Mouse (Mus musculus) thymus, adult 2 months (tissue): ENCODE data around the gene Msantd3. TPM values are rescaled to one million over a fixed set of nuclear protein-coding genes. Genes with fewer than 3 reads are reported as not detected.

Source experiments
- DNase-seq: peaks from one replicate; pipeline ENCODE4 v3.0.0; 2021
- H3K27ac ChIP-seq: fragments of 200-500 bp; 2 replicates; pipeline ENCODE4 v1.5.1; 2012; ENCODE audit warnings: low read length, control low read depth; ENCODE audit not compliant: control insufficient read depth, insufficient read depth
- H3K27me3 ChIP-seq: fragments of 200-500 bp; 2 replicates; pipeline ENCODE4 v1.6.1; 2012; ENCODE audit warnings: mild to moderate bottlenecking, low read length, moderate library complexity, mixed read lengths; ENCODE audit not compliant: control insufficient read depth, insufficient read depth
- H3K36me3 ChIP-seq: fragments of 200-500 bp; 2 replicates; pipeline ENCODE4 v1.6.1; 2012; ENCODE audit warnings: mild to moderate bottlenecking, low read length, moderate library complexity; ENCODE audit not compliant: control insufficient read depth, insufficient read depth
- H3K4me1 ChIP-seq: fragments of 200-500 bp; replicated peaks from 2 replicates; pipeline ENCODE4 v1.6.1; 2012; ENCODE audit warnings: low read length; ENCODE audit not compliant: control insufficient read depth, insufficient read depth
- H3K4me3 ChIP-seq: fragments of 200-500 bp; 2 replicates; pipeline ENCODE4 v1.5.1; 2012; ENCODE audit warnings: mild to moderate bottlenecking, low read length, control low read depth, moderate library complexity; ENCODE audit not compliant: control insufficient read depth, insufficient read depth
- CTCF ChIP-seq: fragments of 200-500 bp; IDR thresholded peaks from 2 replicates; pipeline ENCODE4 v1.5.1; 2012; ENCODE audit warnings: mild to moderate bottlenecking, control low read depth, low read length, moderate library complexity, borderline replicate concordance; ENCODE audit not compliant: control insufficient read depth, poor library complexity, insufficient read depth; ENCODE audit errors: extremely low read depth
- POLR2A ChIP-seq: fragments of 200-500 bp; IDR thresholded peaks from 2 replicates; pipeline ENCODE4 v1.6.1; 2012; ENCODE audit warnings: mild to moderate bottlenecking, low read length, control low read depth, moderate library complexity; ENCODE audit not compliant: control insufficient read depth, poor library complexity, insufficient read depth; ENCODE audit errors: extremely low read depth
- WGBS: fragments of 180-500 bp; shearing (Covaris S2); methylation state at CpG from one replicate; pipeline ENCODE4 v1.1.7; 2018; 5-methylcytosine and 5-hydroxymethylcytosine counted together
- polyA plus RNA-seq: library from polyadenylated mRNA; depleted of rRNA; stranded (reverse); fragments of >200 nt; gene quantifications from 2 replicates; pipeline ENCODE4 v1.2.3, GENCODE M21; 2012

Msantd3 gene
- polyA plus RNA-seq, 1 experiment = 1.2 TPM

- Histone ChIP-seq H3K27ac (no peak overlapping the region), H3K4me1 (no peaks in the 10 kb centered on the region), H3K36me3 (no peaks in the 10 kb centered on the region), H3K4me3 (no peak overlapping the region), H3K27me3 (no peaks in the 10 kb centered on the region)
- DNase-seq = no peak
- WGBS = 98% methylated on average over 1 of the region's 1 CpGs
- TF ChIP-seq POLR2A (no peak), CTCF (no peak)
These were observed 38.1 kb downstream of the Msantd3 start for GRCm38 (mm10) chr4:48577831-48578230.

- 80% methylated on average over 4 of the region's 4 CpGs for WGBS
These were observed 38.7 kb downstream of the Msantd3 start for GRCm38 (mm10) chr4:48578399-48578798.

GRCm38 (mm10) chr4:48579475-48580110 lies 39.9 kb downstream of the Msantd3 start:
- no peak for DNase-seq
- H3K27ac ChIP-seq = no peak overlapping the region
- no peak for TF ChIP-seq POLR2A
- TF ChIP-seq CTCF = no peak
- H3K27me3 ChIP-seq = no peaks in the 10 kb centered on the region
- no peak overlapping the region for H3K4me3 ChIP-seq
- H3K4me1 ChIP-seq = no peaks in the 10 kb centered on the region
- H3K36me3 ChIP-seq = no peaks in the 10 kb centered on the region
- 84% methylated on average over 6 of the region's 6 CpGs for WGBS

More at GRCm38 (mm10) chr4:48578399-48578798, 38.7 kb downstream of the Msantd3 start:
- no peak for TF ChIP-seq CTCF
- TF ChIP-seq POLR2A = no peak
- no peak overlapping the region for H3K4me3 ChIP-seq
- no peak overlapping the region for H3K27ac ChIP-seq
- H3K36me3 ChIP-seq = no peaks in the 10 kb centered on the region
- H3K4me1 ChIP-seq = no peaks in the 10 kb centered on the region
- DNase-seq = no peak
- no peaks in the 10 kb centered on the region for H3K27me3 ChIP-seq

GRCm38 (mm10) chr4:48581201-48581600 lies 41.5 kb downstream of the Msantd3 start:
- WGBS = 66% methylated on average over 2 of the region's 2 CpGs
- no peaks in the 10 kb centered on the region for H3K36me3 ChIP-seq
- H3K27me3 ChIP-seq = no peaks in the 10 kb centered on the region; the same call in 1 of the 2 replicates
- no peak for TF ChIP-seq CTCF
- DNase-seq = no peak
- H3K4me1 ChIP-seq = no peaks in the 10 kb centered on the region
- no peak overlapping the region for H3K4me3 ChIP-seq
- H3K27ac ChIP-seq = no peak overlapping the region

- 85% methylated on average over 2 of the region's 3 CpGs for WGBS
- Histone ChIP-seq H3K36me3 (no peaks in the 10 kb centered on the region), H3K27ac (no peak overlapping the region), H3K27me3 (no peaks in the 10 kb centered on the region; the same call in 1 of the 2 replicates), H3K4me3 (no peak overlapping the region), H3K4me1 (no peaks in the 10 kb centered on the region)
- TF ChIP-seq POLR2A = no peak
- TF ChIP-seq CTCF = no peak
- DNase-seq = no peak
These were observed 42.3 kb downstream of the Msantd3 start for GRCm38 (mm10) chr4:48581993-48582392.

GRCm38 (mm10) chr4:48582941-48583340 lies 43.2 kb downstream of the Msantd3 start:
- no peak overlapping the region for H3K4me3 ChIP-seq
- no peaks in the 10 kb centered on the region for H3K4me1 ChIP-seq
- no peaks in the 10 kb centered on the region for H3K36me3 ChIP-seq
- H3K27me3 ChIP-seq = no peaks in the 10 kb centered on the region; the same call in 1 of the 2 replicates
- WGBS = 71% methylated on average over 2 of the region's 2 CpGs
- H3K27ac ChIP-seq = no peak overlapping the region
- no peak for TF ChIP-seq POLR2A
- no peak for TF ChIP-seq CTCF
- DNase-seq = no peak
